Mouse (Mus musculus) limb, embryonic 10.5 days (tissue): Measurements from ENCODE around the gene Xcl1. TPM values are rescaled to one million over a fixed set of nuclear protein-coding genes. Genes with fewer than 3 reads are reported as not detected.

Source experiments
- DNase-seq: peaks from one replicate; pipeline ENCODE4 v3.0.0-alpha.2; 2017; ENCODE audit warnings: low spot score
- H3K27ac ChIP-seq: fragments of 300-500 bp; sonication (generic); 2 replicates; pipeline ENCODE4 v1.5.1; 2016; ENCODE audit warnings: mild to moderate bottlenecking
- H3K27me3 ChIP-seq: fragments of 300-500 bp; sonication (generic); 2 replicates; pipeline ENCODE4 v1.6.1; 2016; ENCODE audit warnings: low read depth, mild to moderate bottlenecking; ENCODE audit not compliant: poor library complexity, severe bottlenecking
- H3K36me3 ChIP-seq: fragments of 300-500 bp; sonication (generic); 2 replicates; pipeline ENCODE4 v1.6.1; 2016; ENCODE audit warnings: mild to moderate bottlenecking, moderate library complexity
- H3K4me1 ChIP-seq: fragments of 300-500 bp; sonication (generic); 2 replicates; pipeline ENCODE4 v1.6.1; 2016
- H3K4me3 ChIP-seq: fragments of 300-500 bp; sonication (generic); 2 replicates; pipeline ENCODE4 v1.5.1; 2016; ENCODE audit warnings: mild to moderate bottlenecking, moderate library complexity
- H3K9me3 ChIP-seq: fragments of 300-500 bp; sonication (generic); replicated peaks from 2 replicates; pipeline ENCODE4 v1.6.1; 2016; ENCODE audit warnings: mild to moderate bottlenecking
- WGBS: fragments of 180-500 bp; shearing (Covaris S2); methylation state at CpG from one replicate; pipeline ENCODE4 v1.1.7; 2016; 5-methylcytosine and 5-hydroxymethylcytosine counted together
- polyA plus RNA-seq: library from polyadenylated mRNA; unstranded; fragments of >200 nt; fragmentation: Nextera tagmentation; extraction: Ambion mirVana; gene quantifications from 2 replicates; pipeline ENCODE4 v1.2.1, GENCODE M21; 2016

The Xcl1 gene
- polyA plus RNA-seq, 1 experiment from 2014 or later = not detected

DNA sequence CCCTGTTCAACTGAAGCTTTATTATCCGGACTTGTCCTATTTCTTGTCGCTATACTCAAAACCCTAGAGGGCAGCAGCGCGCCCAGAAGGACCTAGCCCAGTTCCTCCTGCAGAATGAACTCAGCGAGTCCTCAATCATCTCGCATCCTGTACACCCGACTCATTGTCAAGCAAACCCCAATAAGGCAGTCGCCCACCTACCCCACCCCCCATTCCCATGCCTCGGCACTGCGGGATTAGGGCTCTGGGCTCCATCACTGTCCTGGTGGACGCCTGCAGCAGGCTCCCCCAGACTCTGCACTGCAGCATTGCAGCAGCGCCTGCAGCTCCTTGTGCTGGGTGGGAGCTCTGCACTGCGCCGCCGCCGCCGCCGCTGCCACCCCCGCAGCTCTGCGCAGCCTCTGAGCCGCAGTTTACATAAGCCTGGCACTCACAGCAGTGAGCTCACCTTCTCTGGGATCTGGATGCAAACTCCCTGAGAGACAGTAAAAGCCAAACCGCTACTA is 36.4 kb downstream of the Xcl1 start:
- DNase-seq = peak; percentile 75
- Histone ChIP-seq H3K36me3 (no peaks in the 10 kb centered on the region), H3K9me3 (no peaks in the 10 kb centered on the region), H3K27me3 (peaks cover 14% of the 10 kb centered on the region; the same call in 1 of the 2 replicates), H3K4me3 (peak overlapping the region; percentile 58), H3K4me1 (no peaks in the 10 kb centered on the region; the same call in 1 of the 2 replicates), H3K27ac (peak overlapping the region; percentile 70; the same call in 1 of the 2 replicates)
- 0% methylated on average over 22 of the region's 22 CpGs for whole genome bisulfite sequencing

GRCm38 (mm10) chr1:164897163-164897817 is 38.0 kb downstream of the Xcl1 start:
- no peak for DNase-seq
- no peaks in the 10 kb centered on the region for H3K36me3 ChIP-seq
- no peaks in the 10 kb centered on the region for H3K9me3 ChIP-seq
- no peaks in the 10 kb centered on the region; the same call in 1 of the 2 replicates for H3K4me1 ChIP-seq
- no peak overlapping the region for H3K27ac ChIP-seq
- WGBS = 49% methylated on average over 5 of the region's 5 CpGs
- peaks cover 14% of the 10 kb centered on the region; the same call in 1 of the 2 replicates for H3K27me3 ChIP-seq
- H3K4me3 ChIP-seq = no peak overlapping the region

- no peaks in the 10 kb centered on the region; the same call in 1 of the 2 replicates for H3K4me1 ChIP-seq
- H3K36me3 ChIP-seq = no peaks in the 10 kb centered on the region
- H3K27ac ChIP-seq = no peak overlapping the region
- H3K4me3 ChIP-seq = no peak overlapping the region
- H3K9me3 ChIP-seq = no peaks in the 10 kb centered on the region
- whole genome bisulfite sequencing = 57% methylated on average over 16 of the region's 16 CpGs
- peaks cover 14% of the 10 kb centered on the region; the same call in 1 of the 2 replicates for H3K27me3 ChIP-seq
- DNase-seq = no peak
These were observed 38.8 kb downstream of the Xcl1 start for GRCm38 (mm10) chr1:164896211-164897145.

GRCm38 (mm10) chr1:164895806-164896205 is 39.5 kb downstream of the Xcl1 start:
- no peaks in the 10 kb centered on the region for H3K36me3 ChIP-seq
- H3K27ac ChIP-seq = no peak overlapping the region
- no peak for DNase-seq
- no peak overlapping the region for H3K4me3 ChIP-seq
- peaks cover 9% of the 10 kb centered on the region; the same call in 1 of the 2 replicates for H3K27me3 ChIP-seq
- whole genome bisulfite sequencing = 65% methylated on average over 2 of the region's 2 CpGs
- no peaks in the 10 kb centered on the region; the same call in 1 of the 2 replicates for H3K4me1 ChIP-seq
- no peaks in the 10 kb centered on the region for H3K9me3 ChIP-seq

DNA sequence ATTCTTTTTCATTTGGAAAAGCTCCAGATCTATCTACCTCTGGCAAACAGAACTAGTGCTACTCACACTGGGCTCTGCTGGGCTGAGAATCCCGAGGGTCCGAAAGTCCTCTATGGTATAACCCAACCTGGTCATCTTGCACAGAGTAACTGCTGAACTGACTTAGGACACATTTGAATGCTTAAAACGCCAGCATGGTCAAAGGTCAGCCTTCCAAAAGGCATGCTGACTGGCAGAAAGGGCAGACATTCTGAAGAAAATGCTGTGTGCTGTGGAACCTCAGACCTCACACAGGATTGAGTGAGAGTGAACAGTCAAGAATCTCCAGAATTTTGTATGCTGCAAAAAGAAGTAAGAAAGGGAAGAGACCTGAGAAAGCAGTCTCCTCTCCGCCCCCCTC is 45.0 kb downstream of the Xcl1 start:
- DNase-seq = no peak
- Histone ChIP-seq H3K27ac (no peak overlapping the region), H3K36me3 (no peaks in the 10 kb centered on the region), H3K9me3 (no peaks in the 10 kb centered on the region), H3K4me3 (no peak overlapping the region), H3K4me1 (no peaks in the 10 kb centered on the region), H3K27me3 (no peaks in the 10 kb centered on the region)
- 78% methylated on average over 4 of the region's 4 CpGs for WGBS

DNA sequence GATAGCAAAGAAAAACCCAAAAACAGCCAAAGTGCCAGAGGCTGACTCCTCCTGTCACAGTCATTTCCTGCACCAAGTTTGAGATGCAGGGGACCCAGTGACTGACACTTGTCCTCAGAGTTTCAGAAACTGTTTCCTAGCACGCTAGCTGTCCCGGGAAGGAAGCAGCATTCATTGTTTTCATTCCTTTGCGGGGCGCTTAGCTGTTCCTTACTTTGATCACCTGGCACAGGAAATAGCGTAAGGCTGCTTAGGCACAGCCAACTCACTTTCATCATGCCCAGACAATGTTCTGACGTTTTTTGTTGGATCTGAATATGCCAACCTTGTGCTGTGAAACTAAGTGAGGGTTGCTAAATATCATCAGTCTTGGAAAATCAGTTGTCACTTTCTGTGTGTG is 46.8 kb downstream of the Xcl1 start:
- no peaks in the 10 kb centered on the region for H3K27me3 ChIP-seq
- DNase-seq = no peak
- WGBS = 62% methylated on average over 6 of the region's 6 CpGs

DNA sequence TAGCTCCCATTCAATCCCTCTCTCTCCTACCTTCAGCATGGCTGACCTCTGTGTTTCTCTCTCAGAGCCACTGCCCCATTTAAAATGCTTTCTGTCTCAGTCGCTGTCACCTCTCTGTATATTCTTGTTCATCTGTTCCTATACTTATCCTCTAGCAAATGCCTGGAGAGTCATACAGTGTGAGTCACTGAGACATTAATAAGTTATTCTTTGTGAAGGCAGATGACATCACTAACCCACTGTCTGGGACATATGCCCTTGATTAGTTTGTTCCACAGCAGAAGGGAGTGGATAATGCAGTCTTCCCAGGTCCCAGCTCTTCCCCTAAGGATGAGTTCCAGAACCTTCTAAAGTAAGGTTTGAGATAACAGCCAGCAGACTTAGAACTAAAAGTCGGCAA is 47.6 kb downstream of the Xcl1 start:
- Histone ChIP-seq H3K4me3 (no peak overlapping the region), H3K27me3 (no peaks in the 10 kb centered on the region), H3K27ac (no peak overlapping the region), H3K9me3 (no peaks in the 10 kb centered on the region), H3K4me1 (no peaks in the 10 kb centered on the region), H3K36me3 (no peaks in the 10 kb centered on the region)
- DNase-seq = no peak
- WGBS = 83% methylated on average over 2 of the region's 2 CpGs

More for the DNA sequence above, 46.8 kb downstream of the Xcl1 start:
- no peaks in the 10 kb centered on the region for H3K4me1 ChIP-seq
- H3K36me3 ChIP-seq = no peaks in the 10 kb centered on the region
- no peak overlapping the region for H3K4me3 ChIP-seq
- no peaks in the 10 kb centered on the region for H3K9me3 ChIP-seq
- H3K27ac ChIP-seq = no peak overlapping the region

DNA sequence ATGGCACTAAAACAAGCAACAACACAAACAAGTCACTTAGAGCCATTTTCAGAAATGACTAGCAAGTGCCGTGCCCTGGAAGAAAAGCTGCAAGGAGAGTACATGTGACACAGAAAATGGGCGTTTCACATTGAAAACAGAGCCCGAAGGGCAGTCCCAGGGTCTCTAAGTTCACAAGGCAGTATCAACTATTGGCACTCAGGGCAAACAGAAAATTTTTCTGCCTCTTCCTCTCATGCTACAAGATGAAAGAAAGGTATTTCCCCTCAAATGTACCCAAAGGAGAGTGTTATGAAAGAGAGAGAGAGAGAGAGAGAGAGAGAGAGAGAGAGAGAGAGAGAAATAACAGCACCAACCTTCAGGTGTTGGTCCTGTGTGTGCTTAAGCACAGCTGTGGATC is 53.4 kb downstream of the Xcl1 start:
- H3K4me3 ChIP-seq = no peak overlapping the region
- no peaks in the 10 kb centered on the region for H3K27me3 ChIP-seq
- no peak overlapping the region for H3K27ac ChIP-seq
- no peaks in the 10 kb centered on the region for H3K4me1 ChIP-seq
- no peak for DNase-seq
- no peaks in the 10 kb centered on the region for H3K36me3 ChIP-seq
- 62% methylated on average over 3 of the region's 3 CpGs for WGBS
- no peaks in the 10 kb centered on the region for H3K9me3 ChIP-seq

Other genes starting within 250 kb of the Xcl1 start
- 0.16 and 0.23 TPM in 2 replicates for gene Dpt, start 138.9 kb downstream of the Xcl1 start, polyA plus RNA-seq
- gene Tbx19, start 225.2 kb upstream of the Xcl1 start, polyA plus RNA-seq = not detected in 2 replicates